Mouse (Mus musculus) layer of hippocampus, adult 11-12 months (tissue): Measurements from ENCODE around the gene Clic4.
"Not testable (repeated sequence)": the region's sequence is repeated elsewhere in the genome, so short reads cannot be mapped to it uniquely, and the experiment has no call there.

ENCODE experiments used
- DNase-seq: peaks from one replicate; pipeline ENCODE4 v3.0.0; 2022; ENCODE audit warnings: low spot score

Gene Clic4

GRCm38 (mm10) chr4:135291841-135292240 lies 19.2 kb upstream of the Clic4 start:
- DNase-seq, result no peak

GRCm38 (mm10) chr4:135291199-135291598 lies 18.6 kb upstream of the Clic4 start:
- DNase-seq, result no peak

- DNase-seq, result no peak
Measured at GRCm38 (mm10) chr4:135287975-135288374, 15.4 kb upstream of the Clic4 start.

- no peak for DNase-seq
Measured at GRCm38 (mm10) chr4:135286833-135287395, 14.3 kb upstream of the Clic4 start.

- no peak for DNase-seq
Measured at GRCm38 (mm10) chr4:135286033-135286622, 13.5 kb upstream of the Clic4 start.

GRCm38 (mm10) chr4:135285436-135285835 lies 12.8 kb upstream of the Clic4 start:
- DNase-seq, result no peak

- DNase-seq, result no peak
Measured at GRCm38 (mm10) chr4:135283875-135284274, 11.3 kb upstream of the Clic4 start.

- no peak for DNase-seq
Measured at GRCm38 (mm10) chr4:135283417-135283816, 10.8 kb upstream of the Clic4 start.

GRCm38 (mm10) chr4:135282651-135283290 lies 10.2 kb upstream of the Clic4 start:
- no peak for DNase-seq

GRCm38 (mm10) chr4:135280016-135280415 lies 7.4 kb upstream of the Clic4 start:
- not testable (repeated sequence) for DNase-seq

- DNase-seq, result no peak
Measured at GRCm38 (mm10) chr4:135276681-135277379, 4.2 kb upstream of the Clic4 start.

GRCm38 (mm10) chr4:135274761-135275160 lies 2.1 kb upstream of the Clic4 start:
- DNase-seq, result no peak

- peak; percentile 28 for DNase-seq
Measured at GRCm38 (mm10) chr4:135273307-135273682, 681 bp upstream of the Clic4 start.

- peak; percentile 21 for DNase-seq
Measured at GRCm38 (mm10) chr4:135271881-135272616, 565 bp downstream of the Clic4 start.

GRCm38 (mm10) chr4:135271419-135271828 lies 1.2 kb downstream of the Clic4 start:
- DNase-seq, result no peak

GRCm38 (mm10) chr4:135270476-135270875 lies 2.1 kb downstream of the Clic4 start:
- no peak for DNase-seq

- no peak for DNase-seq
Measured at GRCm38 (mm10) chr4:135269656-135270341, 2.8 kb downstream of the Clic4 start.

GRCm38 (mm10) chr4:135267521-135267920 lies 5.1 kb downstream of the Clic4 start:
- DNase-seq, result no peak

- DNase-seq, result no peak
Measured at GRCm38 (mm10) chr4:135266987-135267386, 5.6 kb downstream of the Clic4 start.

GRCm38 (mm10) chr4:135260434-135260833 lies 12.2 kb downstream of the Clic4 start:
- DNase-seq, result no peak

- no peak for DNase-seq
Measured at GRCm38 (mm10) chr4:135258521-135258920, 14.1 kb downstream of the Clic4 start.
